Mouse (Mus musculus) ES-Bruce4 (cell line): Measurements from ENCODE around the gene Lsm4.

Source experiments
- CTCF ChIP-seq: IDR thresholded peaks from one replicate; pipeline ENCODE4 v1.8.1; 2011; ENCODE audit warnings: low read depth, low read length
- POLR2A ChIP-seq: IDR thresholded peaks from one replicate; pipeline ENCODE4 v1.8.1; 2011; ENCODE audit warnings: low read length; ENCODE audit not compliant: insufficient read depth

GRCm38 (mm10) chr8:70628986-70629490, 44.0 kb upstream of the Lsm4 start:
- TF ChIP-seq CTCF (no peak), POLR2A (no peak)
